Mouse (Mus musculus) cerebellum, adult 2 months (tissue): ENCODE results near the gene Zbtb18.
A peak's percentile ranks its signal among the peaks of the same experiment; 100 is the strongest.

Source experiments
- CTCF ChIP-seq: fragments of 200-500 bp; IDR thresholded peaks from 2 replicates; pipeline ENCODE4 v1.5.1; 2011; ENCODE audit warnings: low read depth, mild to moderate bottlenecking, control low read depth, low read length, moderate library complexity, borderline replicate concordance; ENCODE audit not compliant: insufficient read depth
- POLR2A ChIP-seq: fragments of 200-500 bp; IDR thresholded peaks from 2 replicates; pipeline ENCODE4 v1.6.1; 2011; ENCODE audit warnings: low read length, control low read depth, borderline replicate concordance; ENCODE audit not compliant: insufficient read depth

GRCm38 (mm10) chr1:177444483-177444810, 2.3 kb downstream of the Zbtb18 start:
- TF ChIP-seq CTCF = no peak
- TF ChIP-seq POLR2A = peak; percentile 94; the same call in 1 of the 2 replicates
